Mouse (Mus musculus) cerebellum, adult 11-12 months (tissue): ENCODE measurements around the gene Clic5.

ENCODE experiments used
- DNase-seq: peaks from one replicate; pipeline ENCODE4 v3.0.0; 2022

Gene Clic5

DNA sequence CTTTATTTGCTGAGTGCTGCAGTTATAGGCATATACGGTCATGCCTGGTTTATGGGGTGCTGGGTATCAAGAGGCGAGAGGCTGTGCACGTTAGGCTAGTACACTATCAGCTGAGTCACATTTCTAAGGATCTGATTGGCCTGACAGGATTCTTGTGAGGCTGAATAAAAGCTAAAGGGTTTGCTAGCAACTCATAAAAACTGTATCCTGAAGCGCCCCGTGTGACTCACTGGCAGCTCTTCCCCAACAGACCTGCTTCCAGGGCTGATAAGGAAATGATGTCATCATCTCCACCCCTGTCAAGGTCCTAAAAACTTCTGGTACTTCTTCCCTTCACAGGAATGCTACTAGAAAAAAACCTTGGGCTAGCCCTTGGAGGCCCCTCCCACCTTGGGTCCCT lies 14.6 kb downstream of the Clic5 start:
- DNase-seq = no peak

DNA sequence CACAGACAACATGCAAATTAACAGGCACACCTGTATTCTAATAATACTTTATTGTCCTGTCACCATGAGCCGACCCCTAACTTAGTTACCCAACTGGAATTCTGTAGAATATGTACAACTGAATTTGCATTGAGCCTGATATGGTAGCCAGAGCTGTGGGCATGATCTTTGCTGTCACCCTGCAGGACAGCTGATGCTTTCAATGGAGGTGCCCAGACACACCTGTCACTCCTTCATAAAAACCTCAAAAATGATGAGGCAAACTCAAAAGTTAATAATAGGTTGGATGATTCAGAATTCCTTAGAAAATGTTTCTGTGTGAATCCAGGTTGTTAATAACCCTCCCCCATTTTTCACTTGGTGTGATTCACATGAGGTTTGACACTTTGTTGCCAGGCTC lies 16.4 kb downstream of the Clic5 start:
- DNase-seq = no peak

DNA sequence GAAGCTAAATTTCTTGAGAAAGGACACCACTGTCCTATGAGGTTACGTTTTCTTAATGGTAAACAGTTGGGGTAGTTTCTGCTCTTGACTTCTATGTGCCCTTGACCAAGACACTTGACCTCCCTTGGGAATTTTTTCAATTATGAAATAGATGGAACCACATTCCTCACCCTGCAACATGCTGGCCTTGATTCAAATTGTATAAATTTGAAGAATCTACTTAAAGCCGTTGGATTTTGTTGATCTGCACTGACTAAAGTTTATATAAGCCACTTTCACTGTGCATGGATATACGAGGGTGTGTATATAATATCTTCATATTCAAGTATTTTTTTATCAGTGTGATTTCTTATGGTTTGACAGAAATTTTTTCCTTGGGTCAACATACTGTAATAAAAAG lies 17.2 kb downstream of the Clic5 start:
- no peak for DNase-seq

DNA sequence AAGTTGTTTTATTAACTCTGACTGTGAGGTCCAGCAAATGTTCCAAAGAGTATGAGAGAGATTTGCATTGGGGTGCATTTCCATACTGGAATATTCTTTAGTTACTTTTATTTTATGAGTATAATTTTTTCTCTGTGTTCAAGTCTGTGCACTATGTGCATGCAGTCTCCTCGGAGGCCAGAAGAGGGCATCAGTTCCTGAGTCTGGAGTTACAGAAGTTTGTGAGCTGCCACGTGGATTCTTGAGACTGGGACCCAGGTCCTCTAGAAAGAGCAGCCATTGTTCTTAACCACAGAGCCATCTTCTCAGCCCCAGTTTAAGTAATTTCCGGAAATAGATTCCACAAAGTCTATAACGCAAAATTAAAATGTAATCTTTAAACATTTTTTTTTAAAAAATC lies 20.5 kb downstream of the Clic5 start:
- no peak for DNase-seq

DNA sequence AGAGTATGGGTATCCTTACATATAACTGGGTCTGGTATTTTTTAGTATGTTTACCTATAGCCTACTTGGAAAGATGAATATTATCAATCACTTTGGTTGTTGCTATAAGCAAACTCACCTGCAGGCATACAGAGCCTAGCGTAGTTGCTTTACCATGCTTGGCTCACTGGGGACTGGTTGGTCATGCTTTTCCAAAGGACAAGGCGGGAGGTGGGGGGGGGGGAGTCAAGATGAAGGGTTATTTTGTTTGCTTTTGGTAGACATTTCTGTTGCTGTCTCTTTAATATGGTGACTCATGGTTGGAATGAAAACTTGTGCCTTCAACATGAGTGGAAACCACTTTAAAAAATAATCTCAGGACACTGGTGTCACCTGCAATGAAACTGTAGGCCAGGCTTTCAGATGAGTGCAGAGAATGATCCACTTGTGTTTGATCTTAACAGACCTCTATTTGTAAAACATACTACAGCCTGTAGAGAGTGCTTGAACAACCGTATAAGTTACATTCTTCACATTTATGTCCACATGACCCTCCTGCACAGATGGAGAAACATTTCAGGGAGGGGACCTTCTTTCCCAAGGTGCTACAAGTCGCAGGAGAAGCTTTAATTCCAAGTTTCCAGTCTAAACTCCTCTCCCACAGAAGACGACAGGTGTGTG lies 24.7 kb downstream of the Clic5 start:
- DNase-seq = no peak

DNA sequence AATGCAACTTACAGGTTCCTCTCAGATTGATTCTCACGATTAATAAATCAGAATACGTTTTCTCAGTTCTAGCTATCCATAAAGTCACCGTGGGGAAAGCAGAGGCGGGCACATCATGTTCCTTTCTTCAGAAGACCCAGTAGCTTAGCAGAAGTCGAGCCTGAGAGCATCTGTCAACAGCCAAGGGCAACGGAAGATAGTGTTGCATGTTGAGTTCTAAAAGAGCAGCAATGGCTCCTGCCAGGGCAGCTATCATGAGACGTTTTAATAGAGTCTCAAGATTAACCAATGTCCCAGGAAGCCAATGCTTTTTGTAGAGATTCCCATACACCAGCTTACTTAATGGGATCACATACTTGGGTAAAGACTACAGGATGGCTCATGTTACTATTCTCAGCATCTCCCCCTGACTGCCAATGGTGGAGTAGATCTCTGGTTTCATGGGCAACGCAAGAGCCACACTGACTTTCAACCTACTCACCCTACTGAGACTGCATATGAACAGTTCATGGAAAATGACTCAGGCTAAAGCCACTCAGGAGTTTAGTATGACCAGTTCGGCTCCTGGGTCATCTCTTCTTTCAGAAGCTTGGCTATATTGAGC lies 26.9 kb downstream of the Clic5 start:
- no peak for DNase-seq

DNA sequence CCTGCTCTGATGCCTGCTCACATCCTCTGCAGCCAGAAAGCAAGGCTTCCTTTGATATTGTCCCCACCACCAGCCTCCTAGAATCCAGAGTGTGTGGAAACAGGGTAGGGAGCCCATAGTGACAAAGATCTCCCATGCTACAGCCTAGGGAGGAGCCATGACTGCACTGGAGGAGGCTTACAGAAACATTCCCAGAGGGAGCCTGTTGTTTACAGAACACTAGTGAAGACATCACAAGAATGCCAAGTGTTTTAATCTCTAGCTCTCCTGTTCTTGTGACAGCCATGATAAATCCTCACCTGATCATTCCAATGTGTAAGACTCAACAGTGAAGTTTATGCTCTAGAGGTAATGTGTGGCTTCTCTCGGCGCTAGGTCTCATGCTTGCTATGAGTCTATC lies 28.8 kb downstream of the Clic5 start:
- no peak for DNase-seq

DNA sequence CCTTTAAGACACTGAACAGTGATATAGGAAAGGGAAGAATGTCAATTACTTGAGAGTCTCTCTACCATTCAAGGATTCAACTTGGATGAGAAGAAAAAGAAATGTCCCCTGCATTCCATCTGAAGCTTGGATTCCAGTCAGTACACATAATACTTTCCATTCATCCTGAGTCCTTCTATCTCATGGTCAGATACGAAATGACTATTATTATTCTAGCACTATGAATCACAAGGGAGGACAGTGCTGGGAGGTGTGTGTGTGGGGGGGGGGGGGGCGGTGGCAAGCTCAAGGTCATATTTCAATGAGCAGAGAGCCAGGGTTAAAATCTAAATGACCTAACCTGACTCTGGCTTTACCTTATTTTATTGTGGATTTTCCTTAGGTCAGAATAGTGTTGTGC lies 31.6 kb downstream of the Clic5 start:
- DNase-seq = no peak

DNA sequence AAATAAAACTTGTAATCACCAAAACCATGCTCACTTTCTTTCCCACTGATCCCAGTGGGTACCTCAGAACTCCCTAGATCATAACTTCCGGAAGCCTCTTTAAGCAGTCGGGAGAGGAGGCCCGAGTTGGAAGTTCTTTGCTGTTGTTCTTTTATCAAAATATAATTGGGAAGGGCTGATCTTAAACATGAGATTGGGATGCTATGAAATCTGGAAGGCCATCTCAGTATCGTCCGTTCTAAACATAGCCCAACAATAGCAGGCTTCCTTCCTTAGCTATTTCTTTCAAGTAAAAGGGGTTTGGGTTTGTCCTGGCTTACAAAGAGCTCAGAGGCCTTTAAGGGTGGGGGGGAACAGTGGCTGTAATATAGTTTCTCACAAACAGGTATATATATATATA lies 40.0 kb downstream of the Clic5 start:
- no peak for DNase-seq

DNA sequence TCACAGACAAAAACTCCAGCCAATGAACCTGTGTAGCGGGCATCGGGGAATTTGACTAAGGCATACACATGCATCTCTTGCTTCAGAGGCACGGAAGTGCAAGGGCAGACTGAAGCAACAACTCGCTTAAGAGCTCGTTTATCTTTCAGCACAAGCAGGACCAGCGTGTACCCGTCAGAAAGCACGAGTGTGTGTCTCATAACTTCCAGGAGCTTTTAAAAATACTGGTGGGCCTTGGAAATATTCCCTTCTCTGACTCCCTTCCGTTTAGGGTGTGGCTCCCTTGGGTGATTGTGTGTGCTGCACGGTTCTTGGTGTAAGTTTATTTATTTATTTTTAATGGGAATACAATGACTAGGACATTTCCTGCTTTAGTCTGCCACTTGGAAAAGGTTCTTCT lies 41.7 kb downstream of the Clic5 start:
- no peak for DNase-seq

DNA sequence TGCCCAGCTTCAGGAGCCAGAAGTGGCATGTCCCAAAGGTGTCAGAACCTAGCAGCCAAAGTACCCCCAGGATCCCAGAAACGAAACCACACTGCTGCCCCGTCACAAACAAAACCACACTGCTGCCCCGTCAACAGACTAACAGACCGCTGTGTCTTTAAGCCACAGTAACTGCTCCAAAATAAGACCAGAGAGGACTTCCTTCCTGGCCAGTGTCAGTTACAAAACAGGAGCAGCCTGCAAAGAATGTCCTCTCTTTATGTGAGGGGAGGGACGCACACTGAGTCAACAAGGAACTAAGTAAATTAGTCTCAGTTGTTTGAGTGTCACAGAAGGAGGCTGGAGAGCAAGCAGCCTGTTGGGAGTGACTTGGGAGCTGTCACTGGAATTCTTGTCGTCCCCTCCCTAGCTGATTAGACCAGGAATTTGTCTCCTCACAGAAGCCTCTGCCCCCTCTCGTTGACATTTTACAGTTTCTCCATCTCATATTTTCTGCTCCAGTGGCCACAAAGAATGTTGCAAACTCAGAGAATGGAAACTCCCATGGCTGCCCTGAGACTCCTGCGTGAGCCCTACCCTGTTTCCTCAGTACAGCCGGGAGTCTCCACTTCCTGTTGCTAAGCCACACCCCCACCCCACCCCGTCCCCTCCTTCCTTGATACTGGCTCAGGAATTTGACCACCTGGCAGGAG lies 50.8 kb downstream of the Clic5 start:
- no peak for DNase-seq

DNA sequence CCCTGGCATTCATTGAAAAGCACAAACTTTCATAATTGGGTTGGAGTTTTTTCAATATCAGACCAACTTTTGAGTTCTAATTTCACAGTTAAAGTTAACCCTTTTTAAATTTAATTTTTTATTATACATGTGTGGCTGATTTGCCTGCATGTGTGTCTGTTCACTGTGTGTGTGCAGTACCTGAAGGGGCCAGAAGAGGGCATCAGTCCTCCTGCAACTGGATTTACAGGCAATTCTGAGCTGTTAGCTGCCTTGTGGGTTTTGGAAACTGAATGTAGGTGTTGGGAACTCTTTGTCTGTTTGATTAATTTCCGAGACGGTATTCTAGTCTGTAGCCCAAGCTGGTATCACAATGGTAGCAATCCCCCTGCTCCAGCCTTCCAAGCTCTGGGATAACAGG lies 52.4 kb downstream of the Clic5 start:
- DNase-seq = no peak

DNA sequence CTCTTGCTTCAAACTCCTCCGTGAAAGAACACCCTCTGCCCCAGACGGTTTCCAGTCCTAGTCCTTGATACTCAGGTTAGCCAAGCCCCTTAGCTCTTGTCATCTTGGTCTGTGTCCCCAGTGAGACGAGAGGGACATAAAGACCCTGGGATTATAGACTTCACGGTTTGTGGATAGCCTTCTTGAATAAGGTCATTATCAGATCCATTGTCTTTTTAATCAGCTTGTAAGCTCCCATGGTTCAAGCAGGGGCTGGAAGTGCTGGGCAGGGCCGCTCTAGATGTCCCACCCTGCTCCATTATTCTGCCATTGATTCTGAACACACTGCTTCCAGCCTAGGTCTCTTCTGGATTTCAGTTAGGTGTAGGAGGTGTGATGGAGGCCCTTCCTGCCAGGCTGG lies 55.7 kb downstream of the Clic5 start:
- no peak for DNase-seq

DNA sequence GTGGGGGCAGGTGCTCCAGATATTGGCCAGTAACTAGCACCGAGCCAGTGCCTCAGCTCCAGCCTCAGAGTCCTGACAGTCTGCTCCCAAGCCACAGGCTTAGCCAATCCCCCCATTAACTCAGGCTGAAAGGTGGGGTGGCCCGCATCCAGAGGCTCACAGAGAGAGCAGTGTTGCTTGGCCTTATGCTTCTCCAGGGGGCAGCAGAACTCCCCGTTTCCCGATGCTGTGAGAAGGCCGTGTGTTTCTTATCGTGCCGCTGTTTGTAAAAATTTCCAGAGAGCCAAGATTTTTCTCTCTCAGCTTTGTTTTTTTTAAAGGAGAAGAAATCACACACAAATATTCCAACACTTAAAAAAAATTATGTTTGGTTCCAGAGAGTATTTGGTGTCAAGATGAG lies 56.2 kb downstream of the Clic5 start:
- no peak for DNase-seq

DNA sequence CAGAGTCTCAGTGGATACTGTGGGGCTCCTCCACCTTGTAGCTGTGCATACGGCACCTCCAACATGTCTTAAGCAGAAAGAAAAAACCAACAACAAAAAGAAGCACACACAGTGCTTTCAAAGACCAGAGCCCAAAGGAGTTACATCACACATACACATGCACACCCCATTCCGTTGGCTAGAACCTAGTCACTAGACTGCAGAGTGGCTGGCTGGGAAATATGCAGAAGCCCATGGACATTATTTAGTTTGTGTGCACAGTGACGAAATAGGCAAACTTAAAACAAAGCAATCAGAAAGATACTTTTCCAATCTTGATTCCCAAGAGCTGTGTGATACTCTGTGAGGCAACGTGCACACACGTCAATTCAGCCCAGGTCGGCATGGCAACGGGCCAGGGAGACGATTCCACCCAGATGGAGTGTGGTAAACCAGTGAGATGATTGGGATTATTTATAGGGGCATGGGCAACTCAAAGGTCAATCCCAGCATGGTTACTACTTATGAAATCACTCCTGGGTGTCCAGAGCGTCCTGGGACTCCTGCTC lies 57.8 kb downstream of the Clic5 start:
- no peak for DNase-seq

DNA sequence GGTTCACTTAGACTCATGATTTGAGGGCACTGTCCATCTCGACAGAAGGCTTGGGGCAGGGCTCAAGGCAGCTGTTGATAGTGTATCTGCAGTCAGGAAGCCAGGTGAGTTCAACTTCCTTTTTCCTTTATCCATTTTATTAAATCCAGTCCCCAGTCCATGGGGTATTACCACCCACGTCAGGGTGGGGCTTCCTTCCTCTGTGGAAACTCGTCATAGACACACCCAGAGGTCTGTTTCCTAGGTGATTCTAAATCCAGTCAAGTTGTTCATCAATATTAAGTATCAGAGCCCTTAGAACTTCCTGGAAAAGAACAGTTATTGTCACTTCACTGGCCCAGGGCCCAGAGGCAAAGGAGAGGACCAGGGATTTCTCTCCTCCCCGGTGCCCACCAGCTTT lies 61.2 kb downstream of the Clic5 start:
- DNase-seq = no peak

DNA sequence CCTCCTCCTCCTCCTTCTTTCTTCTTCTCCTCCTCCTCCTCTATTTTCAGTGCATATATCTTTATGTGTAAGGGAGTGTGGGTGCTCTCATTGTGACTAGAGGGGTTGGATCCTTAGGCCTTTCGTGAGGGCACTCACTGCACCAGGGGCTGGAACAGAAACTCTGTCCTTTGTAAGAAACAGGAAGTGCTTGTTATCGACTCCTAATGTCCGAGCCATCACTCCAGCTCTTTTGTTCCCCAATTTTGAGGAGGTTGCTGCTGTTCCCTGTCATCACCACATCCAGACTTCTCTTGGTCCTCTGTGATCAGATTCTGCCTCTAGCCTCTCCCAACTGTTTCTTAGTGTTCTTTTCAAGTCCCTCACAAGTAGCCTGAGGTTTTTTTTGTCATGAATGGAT lies 64.3 kb downstream of the Clic5 start:
- DNase-seq = no peak

DNA sequence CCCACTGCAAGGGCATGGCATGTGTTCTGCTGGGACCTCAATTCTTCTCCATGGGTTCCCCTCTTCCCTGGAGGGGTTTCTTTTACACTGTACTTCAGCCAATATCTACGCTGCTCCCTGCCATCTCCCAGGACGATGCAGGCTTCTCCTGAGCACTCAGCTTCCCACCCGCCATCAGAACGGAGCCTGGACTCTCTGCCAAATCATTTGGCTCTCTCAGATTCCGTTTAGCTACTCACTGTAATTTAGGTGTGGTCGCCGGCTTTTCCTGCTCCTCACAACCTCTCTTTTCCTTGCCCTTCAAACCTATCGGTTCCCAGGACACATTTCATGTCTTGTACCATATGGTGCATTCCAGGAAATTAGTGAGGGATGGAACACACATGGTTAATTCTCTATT lies 66.3 kb downstream of the Clic5 start:
- no peak for DNase-seq

DNA sequence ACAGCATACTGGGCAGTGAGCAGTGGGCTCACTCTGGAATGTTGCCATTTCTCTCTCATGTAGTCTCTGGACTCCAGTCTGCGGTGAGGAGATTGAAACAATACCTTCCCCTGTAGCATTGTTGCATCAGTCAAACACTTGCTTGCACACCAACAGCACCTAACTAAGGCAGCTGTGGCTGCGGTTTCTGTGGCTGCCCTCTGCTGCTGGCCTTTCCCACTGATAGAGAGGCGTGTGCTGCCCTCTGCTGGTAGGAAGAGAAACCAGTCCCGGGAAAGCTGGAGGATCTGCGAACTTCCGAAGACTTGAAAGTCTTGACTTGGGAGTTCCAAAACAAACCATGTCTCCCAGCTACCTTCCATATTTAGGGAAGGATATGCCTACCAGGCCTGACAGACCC lies 68.2 kb downstream of the Clic5 start:
- DNase-seq = peak; percentile 14

DNA sequence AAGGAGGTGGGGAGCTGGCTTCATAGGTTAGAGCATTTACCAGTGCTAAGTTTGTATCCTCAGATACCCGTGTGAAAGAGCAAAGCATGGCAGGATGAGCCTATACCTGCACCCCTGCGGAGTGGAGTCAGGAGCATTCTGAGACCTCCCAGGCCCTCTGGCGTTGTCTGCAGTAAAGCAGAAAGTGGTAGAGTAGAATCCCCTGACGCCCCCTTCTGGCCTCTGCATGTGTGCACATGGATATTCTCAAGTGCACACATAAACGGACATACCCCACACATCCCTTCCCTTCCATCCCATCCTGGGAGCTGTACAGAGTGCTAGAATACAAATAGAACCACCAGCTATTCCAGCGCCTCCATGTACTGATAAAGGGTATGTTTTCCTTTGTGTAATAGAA lies 70.9 kb downstream of the Clic5 start:
- no peak for DNase-seq

DNA sequence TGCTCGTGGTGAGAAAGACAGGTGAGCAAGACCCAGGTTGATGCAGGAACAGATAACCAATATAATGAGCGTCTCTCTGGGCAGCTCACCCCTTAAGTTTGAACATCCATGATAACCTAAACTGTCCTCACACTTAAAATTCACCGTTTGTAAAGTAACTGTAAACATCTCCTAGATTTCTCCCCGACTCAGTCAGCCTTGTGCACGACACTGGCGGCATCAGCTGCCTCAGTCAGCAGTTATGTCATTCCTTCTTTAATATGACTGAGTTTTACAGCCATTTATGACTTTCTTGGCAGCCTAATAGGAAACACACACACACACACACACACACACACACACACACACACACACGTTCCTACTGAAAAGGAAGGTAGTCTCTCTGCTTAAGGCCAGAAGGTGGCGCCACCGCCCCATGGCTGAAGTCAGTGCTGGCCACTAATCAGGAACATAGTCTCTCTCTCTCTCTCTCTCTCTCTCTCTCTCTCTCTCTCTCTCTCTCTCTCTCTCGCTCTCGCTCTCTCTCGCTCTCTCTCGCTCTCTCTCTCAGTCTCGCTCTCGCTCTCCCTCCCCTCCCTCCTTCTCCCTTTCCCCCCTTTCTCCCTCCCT lies 73.3 kb downstream of the Clic5 start:
- DNase-seq = peak; percentile 17

DNA sequence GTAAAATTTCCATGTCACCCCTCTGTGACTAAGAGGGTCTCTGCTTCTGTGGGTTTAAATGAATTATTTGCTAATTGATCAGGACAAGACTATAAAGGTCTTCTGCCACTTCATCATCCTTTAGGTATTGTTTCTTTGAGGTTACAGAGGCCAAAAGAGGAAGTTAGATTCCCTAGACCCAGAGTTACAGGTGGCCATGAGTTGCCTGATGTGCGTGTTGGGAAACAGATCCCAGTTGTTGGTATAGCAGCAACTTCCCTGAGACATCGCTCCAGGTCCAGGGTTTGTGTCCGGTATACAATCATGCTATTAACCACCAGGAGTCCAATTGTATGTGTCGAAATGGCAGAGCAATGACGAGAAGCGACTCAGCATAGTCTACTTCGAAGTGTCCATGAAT lies 81.7 kb downstream of the Clic5 start:
- no peak for DNase-seq

DNA sequence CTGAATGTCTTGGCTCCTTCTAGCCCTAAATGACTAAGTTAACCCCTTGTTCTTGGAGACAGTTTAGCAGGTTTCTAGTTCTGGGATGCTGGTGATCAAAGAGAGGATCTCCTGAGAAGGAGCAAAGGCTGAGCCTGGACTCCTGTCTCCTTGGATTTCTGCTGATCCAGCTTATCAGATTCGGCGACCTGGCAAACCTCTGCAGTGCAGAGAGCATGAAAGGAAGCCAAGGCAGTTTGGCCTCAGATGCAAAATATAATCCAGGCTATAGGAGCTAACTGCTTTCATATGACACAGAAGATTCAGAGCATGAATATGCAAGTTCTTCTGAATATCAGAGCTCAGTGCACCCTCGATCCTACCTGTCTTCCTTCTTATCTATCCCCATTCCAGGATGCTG lies 83.0 kb downstream of the Clic5 start:
- no peak for DNase-seq

DNA sequence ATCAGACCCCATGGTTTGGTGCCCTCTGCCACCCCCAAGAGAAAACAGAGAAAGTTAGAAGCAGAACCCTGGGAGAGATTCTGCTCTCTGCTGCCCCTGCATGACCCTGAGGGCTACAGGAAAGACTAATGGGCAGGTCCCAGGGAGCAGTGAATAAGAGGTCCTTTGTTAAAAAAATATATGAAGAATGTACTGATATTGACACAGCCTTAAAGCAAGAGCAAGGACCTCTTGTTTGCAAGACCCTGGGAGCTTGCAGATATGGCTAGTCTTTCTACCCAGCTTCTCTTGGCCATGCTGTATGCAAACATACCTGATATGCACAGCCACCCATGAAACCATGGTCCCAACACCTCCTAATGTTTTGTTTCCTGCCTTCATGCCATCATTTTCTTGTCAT lies 86.4 kb downstream of the Clic5 start:
- DNase-seq = no peak
